Mouse (Mus musculus) spleen, adult 10 weeks (tissue): Measurements from ENCODE around the gene Slc13a1. TPM values are rescaled to one million over a fixed set of nuclear protein-coding genes. Genes with fewer than 3 reads are reported as not detected.

Experiments
- polyA plus RNA-seq: library from polyadenylated mRNA; stranded (reverse); fragments of 350-450 nt; fragmentation: Illumina TruSeq; extraction: RNeasy Lipid Tissue Mini Kit (QIAGEN cat#74804); gene quantifications from one replicate; pipeline ENCODE4 v1.2.3, GENCODE M21; 2015; ENCODE audit warnings: low replicate concordance; ENCODE audit not compliant: insufficient read depth

The Slc13a1 gene
- polyA plus RNA-seq, result not detected

DNA sequence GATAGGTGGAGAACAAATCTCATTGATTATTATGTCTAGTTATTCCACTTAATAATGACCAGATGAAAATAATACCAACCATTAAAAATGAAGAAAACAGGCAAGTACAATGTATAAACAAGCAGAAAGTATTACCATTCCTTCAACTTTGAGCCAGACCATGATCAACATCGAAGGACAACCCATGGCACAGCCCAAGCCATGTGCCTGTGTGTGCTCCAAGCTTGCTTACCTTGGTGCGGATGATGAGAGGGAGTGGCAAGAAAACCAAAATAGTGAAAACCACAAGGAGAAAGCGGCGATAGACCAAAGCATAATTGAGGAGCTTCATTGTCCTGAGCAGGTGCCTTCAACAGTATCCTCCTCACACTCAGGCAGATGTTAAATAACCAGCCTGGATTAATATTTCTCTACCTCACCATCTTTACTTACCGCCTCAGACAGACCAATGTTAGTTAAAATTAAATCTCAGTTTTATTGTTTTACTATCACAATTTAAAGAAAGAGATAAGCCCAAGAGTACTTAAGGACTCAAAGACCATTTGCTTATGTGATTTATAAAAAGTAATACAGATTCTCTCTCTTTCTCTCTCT is at the start of gene Slc13a1:
Slc13a1 (minus strand) TSS at position 359 of the 594 bp plus-strand sequence.

Other genes with a start within 250 kb of the Slc13a1 start
- gene Tas2r118, start 198.0 kb downstream of the Slc13a1 start, polyA plus RNA-seq, result not detected